Mouse (Mus musculus): ENCODE results near the gene Atg10. TPM values are rescaled to one million over a fixed set of nuclear protein-coding genes. Genes with fewer than 3 reads are reported as not detected.
"Not testable (repeated sequence)": the region's sequence is repeated elsewhere in the genome, so short reads cannot be mapped to it uniquely, and the experiment has no call there.

The Atg10 gene
- 15.1 and 19.5 TPM in 2 replicates for polyA plus RNA-seq (2016; fragmentation: Nextera tagmentation; extraction: Ambion mirVana)

DNA sequence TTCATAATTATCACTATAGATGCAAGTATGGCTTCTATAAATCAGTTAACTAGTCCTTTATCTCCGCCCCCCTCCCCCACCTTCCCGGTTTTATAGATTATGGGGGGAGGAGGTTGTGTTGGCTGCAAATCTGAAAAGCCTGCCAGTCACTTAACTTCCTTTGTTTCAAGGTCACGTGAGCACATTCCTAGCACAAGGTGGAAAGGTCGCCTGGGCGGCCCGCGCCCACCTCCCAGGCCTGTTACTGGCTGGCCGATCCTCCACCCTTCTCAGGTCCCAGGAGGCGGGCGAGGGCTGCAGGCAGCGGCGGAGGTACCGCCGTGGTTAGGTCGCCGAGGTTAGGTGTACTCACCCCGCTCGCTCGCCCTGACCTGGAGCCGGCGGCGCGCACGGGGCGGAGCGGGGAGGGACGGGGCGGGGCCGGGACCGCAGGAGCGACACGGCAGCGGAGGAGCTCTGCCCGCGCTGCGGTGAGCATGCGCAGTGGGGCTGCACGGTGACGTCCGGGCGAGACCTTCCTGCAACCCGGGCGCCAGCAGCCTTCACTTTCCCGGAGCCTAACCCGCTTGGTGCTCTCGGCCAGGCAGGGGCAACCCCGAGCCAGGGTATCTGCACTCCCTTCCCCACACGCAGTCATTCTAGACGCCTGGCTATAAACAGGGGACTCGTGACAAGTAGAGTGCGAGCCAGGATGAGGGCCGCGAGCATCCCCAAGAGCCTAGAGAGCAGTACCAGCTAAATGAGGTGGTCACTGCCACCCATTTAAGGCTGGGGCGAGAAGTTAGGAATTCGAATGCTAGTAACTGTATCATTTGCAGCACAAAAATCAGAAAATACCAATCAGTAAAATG lies at the start of gene Atg10:
TSS of gene Atg10 (minus strand) at position 382 of the 851 bp plus-strand sequence.
- peak; percentile 96 for DNase-seq (ENCODE audit: low spot score)
- Histone ChIP-seq H3K27me3 (ENCODE audit: insufficient read depth, poor library complexity, severe bottlenecking) (no peaks in the 10 kb centered on the region), H3K4me1 (peaks cover 12% of the 10 kb centered on the region; the same call in 1 of the 2 replicates), H3K9me3 (no peaks in the 10 kb centered on the region), H3K36me3 (no peaks in the 10 kb centered on the region), H3K27ac (peak within 1 kb of the TSS; percentile 99), H3K4me3 (peak within 1 kb of the TSS; percentile 78)
- WGBS: 1% methylated on average over 55 of the region's 55 CpGs

DNA sequence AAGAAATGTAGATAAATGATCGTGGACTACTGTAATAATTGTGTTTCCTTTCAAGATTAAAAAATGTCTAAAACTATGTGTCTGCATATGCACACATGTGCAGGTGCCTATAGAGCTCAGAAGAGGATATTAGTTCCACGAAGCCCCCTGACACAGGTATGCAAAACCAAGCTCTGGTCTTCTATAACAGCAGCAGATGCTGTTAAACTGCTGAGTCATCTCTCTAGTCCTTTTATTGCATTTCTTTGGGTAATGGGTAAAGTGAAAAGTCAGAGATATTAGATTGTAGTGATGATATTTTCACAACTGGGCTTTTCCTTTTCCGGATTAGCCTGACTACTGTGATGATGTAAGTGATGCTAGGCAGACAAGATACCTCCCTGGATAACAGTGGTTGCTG lies 28.6 kb upstream of the Atg10 start:
- Histone ChIP-seq H3K9me3 (no peaks in the 10 kb centered on the region), H3K27ac (no peak overlapping the region), H3K36me3 (no peaks in the 10 kb centered on the region), H3K27me3 (ENCODE audit: insufficient read depth, poor library complexity, severe bottlenecking) (no peaks in the 10 kb centered on the region), H3K4me3 (no peak overlapping the region), H3K4me1 (no peaks in the 10 kb centered on the region)
- 91% methylated on average over 3 of the region's 3 CpGs for WGBS
- no peak for DNase-seq (ENCODE audit: low spot score)

DNA sequence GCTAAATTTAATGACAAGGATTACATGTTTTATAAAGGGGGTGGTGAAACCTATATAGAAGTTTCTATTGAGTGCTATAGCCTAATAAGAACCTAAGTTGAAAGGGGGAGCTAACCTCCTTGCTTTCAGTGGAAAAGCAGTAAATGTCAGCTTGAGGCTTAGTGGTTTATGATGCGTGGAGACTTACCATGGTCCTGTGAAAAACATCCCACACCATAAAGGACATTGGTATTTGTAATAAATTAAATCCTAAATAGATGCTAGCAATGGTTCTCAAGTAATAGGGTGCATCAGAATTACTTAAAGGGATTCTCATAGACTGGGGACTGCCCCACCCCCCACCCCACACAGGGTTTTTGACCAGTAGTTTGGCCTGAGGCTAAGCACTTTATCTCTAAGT lies 27.9 kb upstream of the Atg10 start:
- Histone ChIP-seq H3K27me3 (ENCODE audit: insufficient read depth, poor library complexity, severe bottlenecking) (no peaks in the 10 kb centered on the region), H3K27ac (no peak overlapping the region), H3K9me3 (no peaks in the 10 kb centered on the region), H3K36me3 (no peaks in the 10 kb centered on the region), H3K4me1 (no peaks in the 10 kb centered on the region), H3K4me3 (no peak overlapping the region)
- 66% methylated on average over 1 of the region's 1 CpGs for WGBS
- DNase-seq (ENCODE audit: low spot score): no peak

DNA sequence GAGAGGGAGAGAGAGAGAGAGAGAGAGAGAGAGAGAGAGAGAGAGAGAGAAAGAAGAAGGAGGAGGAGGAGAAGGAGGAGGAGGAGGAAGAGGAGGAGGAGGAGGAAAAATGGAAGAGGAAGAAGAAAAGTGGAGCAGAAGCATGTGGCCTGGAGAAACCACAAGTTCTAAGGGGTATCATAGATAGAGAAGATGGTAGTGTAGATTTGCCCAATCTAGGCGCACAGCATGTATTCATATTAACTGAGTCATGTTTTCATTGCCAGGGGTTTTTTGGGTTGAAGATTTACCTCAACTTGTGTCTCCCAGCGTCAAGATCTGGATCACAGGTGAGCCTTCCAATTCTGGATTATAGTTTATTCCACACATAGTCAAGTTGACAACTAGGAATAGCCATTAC lies 26.3 kb upstream of the Atg10 start:
- H3K36me3 ChIP-seq; H3K4me1 ChIP-seq; DNase-seq (ENCODE audit: low spot score); H3K9me3 ChIP-seq; H3K27me3 ChIP-seq (ENCODE audit: insufficient read depth, poor library complexity, severe bottlenecking); H3K27ac ChIP-seq; H3K4me3 ChIP-seq: not testable (repeated sequence)
- 90% methylated on average over 2 of the region's 2 CpGs for WGBS

DNA sequence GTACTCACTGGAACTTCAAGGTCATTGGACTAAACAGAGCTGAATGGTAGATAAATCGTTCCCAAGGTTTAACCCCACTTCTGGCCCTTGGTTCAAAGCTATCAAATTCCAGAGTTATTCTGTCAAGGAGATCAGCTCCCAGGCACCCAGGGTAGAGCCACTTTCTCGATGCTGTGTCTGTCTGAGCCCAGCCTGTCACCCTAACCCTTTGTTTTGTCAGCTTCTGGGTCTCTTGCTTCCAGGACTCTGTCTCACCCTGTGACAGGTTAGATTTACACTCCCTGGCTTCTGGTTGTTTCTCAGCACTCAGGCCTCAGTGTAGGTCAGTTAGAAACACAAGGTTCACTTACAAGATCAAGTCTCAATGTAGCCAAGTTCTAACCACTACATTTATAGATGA lies 22.7 kb upstream of the Atg10 start:
- Histone ChIP-seq H3K4me1 (no peaks in the 10 kb centered on the region), H3K4me3 (no peak overlapping the region), H3K36me3 (no peaks in the 10 kb centered on the region), H3K27me3 (ENCODE audit: insufficient read depth, poor library complexity, severe bottlenecking) (no peaks in the 10 kb centered on the region), H3K9me3 (no peaks in the 10 kb centered on the region), H3K27ac (no peak overlapping the region)
- 64% methylated on average over 2 of the region's 2 CpGs for WGBS
- DNase-seq (ENCODE audit: low spot score): no peak

DNA sequence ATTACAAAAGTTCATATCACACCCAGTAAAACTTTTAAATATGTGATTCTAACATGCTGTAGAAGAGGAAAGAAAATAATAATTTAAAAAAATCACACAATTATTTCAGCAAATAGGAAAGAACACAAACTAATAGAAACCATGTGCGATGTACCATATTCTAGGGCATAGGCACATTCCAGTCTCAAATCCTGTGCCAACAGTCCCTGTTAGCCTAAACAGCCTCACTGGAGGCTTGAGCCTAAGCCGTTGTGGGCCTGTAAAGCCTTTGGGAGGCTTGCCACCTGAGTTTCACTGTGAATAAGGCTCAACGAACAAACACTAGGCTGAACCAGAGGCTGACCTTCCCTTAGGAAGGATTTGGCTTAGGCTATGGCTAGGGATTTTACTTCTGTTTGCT lies 14.2 kb upstream of the Atg10 start:
- DNase-seq (ENCODE audit: low spot score): no peak
- Histone ChIP-seq H3K4me1 (no peaks in the 10 kb centered on the region), H3K9me3 (no peaks in the 10 kb centered on the region), H3K27ac (no peak overlapping the region), H3K27me3 (ENCODE audit: insufficient read depth, poor library complexity, severe bottlenecking) (no peaks in the 10 kb centered on the region), H3K4me3 (no peak overlapping the region), H3K36me3 (no peaks in the 10 kb centered on the region)
- WGBS: 77% methylated on average over 3 of the region's 3 CpGs

DNA sequence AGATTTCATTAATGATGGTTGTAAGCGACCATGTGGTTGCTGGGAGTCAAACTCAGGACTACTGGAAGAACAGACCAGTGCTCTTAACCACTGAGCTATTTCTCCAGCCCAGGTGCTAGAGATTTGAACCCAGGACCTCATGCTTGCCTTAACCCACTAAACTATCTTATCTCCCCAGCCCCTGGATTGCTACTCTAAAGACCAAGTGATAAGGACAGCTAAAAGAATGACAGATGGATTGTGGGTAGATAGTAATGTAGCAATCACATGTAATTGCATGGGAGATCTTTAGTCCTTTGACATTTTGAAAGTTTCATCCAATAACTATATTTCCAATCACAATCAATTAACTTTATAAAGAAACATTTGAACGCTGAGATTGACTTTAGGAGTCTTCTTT lies 13.1 kb upstream of the Atg10 start:
- Histone ChIP-seq H3K4me1 (no peaks in the 10 kb centered on the region), H3K4me3 (no peak overlapping the region), H3K27me3 (ENCODE audit: insufficient read depth, poor library complexity, severe bottlenecking) (no peaks in the 10 kb centered on the region), H3K27ac (no peak overlapping the region), H3K9me3 (no peaks in the 10 kb centered on the region), H3K36me3 (no peaks in the 10 kb centered on the region)
- WGBS: 77% methylated on average over 2 of the region's 2 CpGs
- DNase-seq (ENCODE audit: low spot score): no peak

DNA sequence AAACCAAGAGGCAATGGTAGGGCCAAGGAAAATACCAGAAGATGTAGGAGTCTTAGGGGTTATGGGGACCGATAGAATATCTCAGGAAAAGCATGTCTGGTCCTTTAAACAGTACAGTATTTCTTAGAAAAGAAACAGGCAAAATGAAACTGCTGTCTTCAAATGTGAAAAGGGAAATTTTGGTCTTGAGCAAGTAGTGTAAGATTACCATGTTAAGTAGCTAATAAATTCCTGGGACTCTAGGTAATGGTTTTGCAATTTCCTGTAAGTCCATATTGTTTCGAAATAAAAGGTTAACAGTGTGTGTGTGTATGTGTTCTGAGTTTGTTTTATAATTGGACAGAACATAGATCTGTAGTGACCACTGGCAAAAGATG lies 658 bp upstream of the Atg10 start:
- Histone ChIP-seq H3K27ac (peak overlapping the region; percentile 99), H3K27me3 (ENCODE audit: insufficient read depth, poor library complexity, severe bottlenecking) (no peaks in the 10 kb centered on the region), H3K36me3 (no peaks in the 10 kb centered on the region), H3K4me3 (peak overlapping the region; percentile 78), H3K9me3 (no peaks in the 10 kb centered on the region), H3K4me1 (peaks cover 12% of the 10 kb centered on the region; the same call in 1 of the 2 replicates)
- no peak for DNase-seq (ENCODE audit: low spot score)
- 72% methylated on average over 2 of the region's 2 CpGs for whole genome bisulfite sequencing

DNA sequence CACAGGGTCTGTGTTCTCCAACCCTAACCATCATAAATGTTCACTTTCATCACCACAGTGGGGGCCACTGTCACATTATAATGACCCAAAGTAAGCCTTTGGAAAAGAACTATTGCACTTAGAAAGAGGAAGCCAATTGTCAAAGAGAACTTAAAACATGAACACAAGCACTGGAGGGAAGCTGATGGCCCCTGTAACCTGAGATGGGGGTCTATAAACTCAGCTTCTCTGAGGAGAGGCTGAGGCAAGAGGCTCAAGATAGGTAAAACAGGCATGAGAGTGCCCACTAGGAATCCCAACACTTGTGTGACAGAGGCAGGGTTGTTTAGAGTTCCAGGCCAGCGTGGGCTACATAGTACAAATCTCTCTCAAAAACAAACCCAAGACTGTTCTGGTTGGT lies 705 bp downstream of the Atg10 start:
- Histone ChIP-seq H3K27ac (peak overlapping the region; percentile 99), H3K4me3 (peak overlapping the region; percentile 78), H3K4me1 (peaks cover 12% of the 10 kb centered on the region; the same call in 1 of the 2 replicates), H3K36me3 (no peaks in the 10 kb centered on the region), H3K9me3 (no peaks in the 10 kb centered on the region), H3K27me3 (ENCODE audit: insufficient read depth, poor library complexity, severe bottlenecking) (no peaks in the 10 kb centered on the region)
- no peak for DNase-seq (ENCODE audit: low spot score)
- 64% methylated on average over 1 of the region's 1 CpGs for WGBS

DNA sequence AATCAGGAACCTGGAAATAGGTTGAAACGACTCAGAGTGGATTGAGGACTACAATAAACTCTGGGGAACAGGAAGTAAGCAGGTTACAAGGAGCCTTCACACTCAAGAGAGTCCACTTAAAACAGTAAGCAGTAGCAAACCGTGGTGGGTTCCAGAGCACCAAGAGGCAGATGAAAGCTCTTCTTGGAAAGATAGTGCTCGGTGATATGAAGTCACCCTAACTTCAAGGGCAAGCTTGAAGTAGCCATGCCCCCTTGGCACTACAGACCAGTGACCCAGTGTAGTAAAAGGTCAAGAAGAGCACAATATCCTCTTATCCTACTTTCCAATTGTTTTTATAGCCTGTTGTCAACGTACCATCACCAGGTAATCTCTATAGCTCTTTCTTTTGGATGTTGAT lies 2.1 kb downstream of the Atg10 start:
- H3K27me3 ChIP-seq (ENCODE audit: insufficient read depth, poor library complexity, severe bottlenecking): no peaks in the 10 kb centered on the region
- no peak overlapping the region for H3K27ac ChIP-seq
- no peaks in the 10 kb centered on the region for H3K9me3 ChIP-seq
- no peak overlapping the region for H3K4me3 ChIP-seq
- H3K36me3 ChIP-seq: peaks cover 4% of the 10 kb centered on the region; the same call in 1 of the 2 replicates
- peaks cover 15% of the 10 kb centered on the region; the same call in 1 of the 2 replicates for H3K4me1 ChIP-seq
- 66% methylated on average over 4 of the region's 4 CpGs for WGBS
- no peak for DNase-seq (ENCODE audit: low spot score)

DNA sequence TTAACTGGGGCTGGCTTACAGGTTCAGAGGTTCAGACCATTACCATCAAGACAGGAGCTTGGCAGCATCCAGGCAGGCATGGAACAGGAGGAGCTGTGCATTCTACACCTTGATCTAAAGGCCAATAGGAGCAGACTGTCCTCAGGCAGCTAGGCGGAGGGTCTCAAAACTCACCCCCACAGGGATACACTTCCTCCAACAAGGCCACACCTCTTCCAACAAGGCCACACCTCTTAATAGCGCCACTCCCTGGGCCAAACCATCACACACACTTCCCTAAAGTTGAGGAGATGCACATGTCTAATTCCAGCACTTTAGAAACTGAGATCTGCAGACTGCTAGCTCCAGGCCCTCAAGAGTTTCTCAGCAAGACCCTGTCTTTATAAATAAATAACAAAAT lies 6.1 kb downstream of the Atg10 start:
- WGBS: 84% methylated on average over 2 of the region's 2 CpGs
- Histone ChIP-seq H3K9me3 (no peaks in the 10 kb centered on the region), H3K36me3 (peaks cover 8% of the 10 kb centered on the region; the same call in 1 of the 2 replicates), H3K27ac (no peak overlapping the region), H3K4me1 (peaks cover 3% of the 10 kb centered on the region; the same call in 1 of the 2 replicates), H3K4me3 (no peak overlapping the region), H3K27me3 (ENCODE audit: insufficient read depth, poor library complexity, severe bottlenecking) (no peaks in the 10 kb centered on the region)
- DNase-seq (ENCODE audit: low spot score): no peak

DNA sequence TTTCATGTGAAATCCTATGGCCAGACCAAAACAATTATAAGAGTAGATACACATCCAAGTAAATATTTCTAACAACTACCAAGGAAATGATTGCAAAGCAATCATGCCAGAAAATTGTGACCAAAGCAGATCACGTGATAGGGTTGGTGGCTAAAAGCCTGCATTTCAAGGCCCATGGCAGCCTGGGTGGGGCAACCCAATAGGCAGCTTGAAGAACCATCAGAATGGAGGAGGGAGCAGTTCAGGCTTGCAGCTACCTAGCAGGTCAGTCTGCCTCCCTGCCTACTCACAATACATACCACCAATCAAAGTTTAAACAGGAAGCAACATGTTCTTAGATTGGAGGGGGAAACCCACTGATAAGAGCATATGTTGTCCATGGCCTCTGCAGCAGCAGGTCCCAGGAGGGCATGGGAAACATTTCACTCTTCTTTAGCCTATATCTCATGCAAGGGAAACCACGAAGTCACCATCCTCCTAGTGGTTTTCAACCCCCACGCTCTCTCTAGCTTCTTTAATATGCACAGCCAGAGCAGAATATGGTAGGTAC lies 7.0 kb downstream of the Atg10 start:
- Histone ChIP-seq H3K9me3 (no peaks in the 10 kb centered on the region), H3K27ac (no peak overlapping the region), H3K36me3 (peaks cover 9% of the 10 kb centered on the region; the same call in 1 of the 2 replicates), H3K4me3 (no peak overlapping the region), H3K27me3 (ENCODE audit: insufficient read depth, poor library complexity, severe bottlenecking) (no peaks in the 10 kb centered on the region), H3K4me1 (peaks cover 3% of the 10 kb centered on the region; the same call in 1 of the 2 replicates)
- 72% methylated on average over 3 of the region's 3 CpGs for WGBS
- no peak for DNase-seq (ENCODE audit: low spot score)

DNA sequence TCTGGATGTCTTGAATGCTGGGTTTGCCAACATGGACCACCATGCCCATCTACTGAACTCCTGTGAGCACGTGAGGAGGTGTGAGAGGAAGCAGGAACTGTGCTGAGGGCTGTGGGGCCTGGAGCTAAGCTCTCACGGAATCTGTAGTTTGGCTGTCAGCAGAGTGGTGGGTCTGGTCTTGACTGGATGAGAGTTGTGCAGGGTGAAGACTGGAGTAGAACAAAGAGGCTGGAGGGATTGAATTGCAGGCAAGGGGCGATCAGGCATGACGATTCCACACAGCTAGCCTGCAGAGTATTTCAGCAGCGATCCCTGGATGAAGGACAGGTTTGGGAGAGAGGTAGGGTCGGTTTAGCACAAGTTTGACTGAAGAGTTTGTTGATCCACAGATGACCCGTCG lies 10.8 kb downstream of the Atg10 start:
- 85% methylated on average over 8 of the region's 8 CpGs for WGBS

More for the DNA sequence above, 10.8 kb downstream of the Atg10 start:
- H3K4me1 ChIP-seq: peaks cover 3% of the 10 kb centered on the region; the same call in 1 of the 2 replicates
- H3K4me3 ChIP-seq: no peak overlapping the region
- H3K9me3 ChIP-seq: no peaks in the 10 kb centered on the region
- H3K36me3 ChIP-seq: peaks cover 9% of the 10 kb centered on the region; the same call in 1 of the 2 replicates
- H3K27ac ChIP-seq: no peak overlapping the region
- no peak for DNase-seq (ENCODE audit: low spot score)
- H3K27me3 ChIP-seq (ENCODE audit: insufficient read depth, poor library complexity, severe bottlenecking): no peaks in the 10 kb centered on the region

All from heart, embryonic 10.5 days (tissue).